Mouse (Mus musculus) midbrain, postnatal 0 days (tissue): Measurements from ENCODE around the gene Cpne2. TPM values are rescaled to one million over a fixed set of nuclear protein-coding genes. Genes with fewer than 3 reads are reported as not detected.

ENCODE experiments used
- ATAC-seq: fragments of 200-750 bp; cut with Nextera tagmentation; 2 replicates; pipeline ENCODE4 v1.8.0; 2017; ENCODE audit warnings: moderate number of reproducible peaks, mild to moderate bottlenecking, moderate TSS enrichment, moderate library complexity; ENCODE audit not compliant: low FRiP score
- DNase-seq: peaks from one replicate; pipeline ENCODE4 v3.0.0-alpha.2; 2015; ENCODE audit warnings: low spot score
- H3K27ac ChIP-seq: fragments of 300-500 bp; sonication (generic); 2 replicates; pipeline ENCODE4 v1.5.1; 2014; ENCODE audit warnings: low read depth, mild to moderate bottlenecking, low read length, mixed read lengths
- H3K27me3 ChIP-seq: fragments of 300-500 bp; sonication (generic); 2 replicates; pipeline ENCODE4 v1.6.1; 2014; ENCODE audit warnings: low read length, control low read depth, mixed read lengths; ENCODE audit not compliant: insufficient read depth
- H3K36me3 ChIP-seq: fragments of 300-500 bp; sonication (generic); 2 replicates; pipeline ENCODE4 v1.6.1; 2014; ENCODE audit warnings: low read length, control low read depth, mixed read lengths; ENCODE audit not compliant: insufficient read depth
- H3K4me1 ChIP-seq: fragments of 300-500 bp; sonication (generic); 2 replicates; pipeline ENCODE4 v1.6.1; 2014; ENCODE audit warnings: mild to moderate bottlenecking, control low read depth, antibody characterized with exemption, low read length, mixed read lengths; ENCODE audit not compliant: insufficient read depth
- H3K4me2 ChIP-seq: fragments of 300-500 bp; sonication (generic); 2 replicates; pipeline ENCODE4 v1.6.1; 2014; ENCODE audit warnings: low read depth, mild to moderate bottlenecking, low read length, mixed read lengths; ENCODE audit not compliant: poor library complexity, severe bottlenecking
- H3K4me3 ChIP-seq: fragments of 300-500 bp; sonication (generic); 2 replicates; pipeline ENCODE4 v1.5.1; 2014; ENCODE audit warnings: low read depth, mild to moderate bottlenecking, low read length, moderate library complexity
- H3K9ac ChIP-seq: fragments of 300-500 bp; sonication (generic); replicated peaks from 2 replicates; pipeline ENCODE4 v1.6.1; 2014; ENCODE audit warnings: mild to moderate bottlenecking, low read length, moderate library complexity, mixed read lengths; ENCODE audit not compliant: poor library complexity, severe bottlenecking
- H3K9me3 ChIP-seq: fragments of 300-500 bp; sonication (generic); 2 replicates; pipeline ENCODE4 v1.6.1; 2016; ENCODE audit warnings: low read length, control low read depth
- CTCF ChIP-seq: IDR thresholded peaks from 2 replicates; pipeline ENCODE4 v1.5.1; 2016; ENCODE audit warnings: antibody characterized with exemption, mild to moderate bottlenecking
- WGBS: fragments of 180-500 bp; shearing (Covaris S2); extraction: QIAGEN DNeasy Blood & Tissue Kit; methylation state at CpG from one replicate; pipeline ENCODE4 v1.1.7; 2014; 5-methylcytosine and 5-hydroxymethylcytosine counted together
- polyA plus RNA-seq: library from polyadenylated mRNA; unstranded; fragments of >200 nt; fragmentation: Nextera tagmentation; extraction: Ambion mirVana; gene quantifications from 2 replicates; pipeline ENCODE4 v1.2.1, GENCODE M21; 2015
- total RNA-seq: library from RNA; depleted of rRNA; stranded (reverse); fragments of >200 nt; gene quantifications from 2 replicates; pipeline ENCODE4 v1.2.3, GENCODE M21; 2014

Cpne2 gene
- total and polyA plus RNA-seq, 2 experiments from 2014 or later: 43.3 to 46.3 TPM

GRCm38 (mm10) chr8:94566033-94566432 lies 33.2 kb downstream of the Cpne2 start:
- TF ChIP-seq CTCF: no peak
- Histone ChIP-seq H3K27me3 (no peaks in the 10 kb centered on the region; the same call in 1 of the 2 replicates), H3K4me3 (no peak overlapping the region), H3K4me1 (peaks cover 16% of the 10 kb centered on the region), H3K4me2 (no peak overlapping the region), H3K9ac (0 out of 2 replicates have a peak overlapping the region, but pooled peaks have one; percentile 24), H3K36me3 (no peaks in the 10 kb centered on the region), H3K27ac (peak overlapping the region; percentile 77), H3K9me3 (no peaks in the 10 kb centered on the region)
- no peak for ATAC-seq
- 41% methylated on average over 6 of the region's 6 CpGs for WGBS
- no peak for DNase-seq

- no peak overlapping the region for H3K4me3 ChIP-seq
- DNase-seq: no peak
- peak; percentile 27; the same call in 1 of the 2 replicates for ATAC-seq
- H3K4me1 ChIP-seq: peaks cover 16% of the 10 kb centered on the region
- 0 out of 2 replicates have a peak overlapping the region, but pooled peaks have one; percentile 20 for H3K4me2 ChIP-seq
- no peaks in the 10 kb centered on the region for H3K9me3 ChIP-seq
- H3K36me3 ChIP-seq: no peaks in the 10 kb centered on the region
- WGBS: 33% methylated on average over 15 of the region's 15 CpGs
- no peak for TF ChIP-seq CTCF
- no peaks in the 10 kb centered on the region; the same call in 1 of the 2 replicates for H3K27me3 ChIP-seq
- peak overlapping the region; percentile 77 for H3K27ac ChIP-seq
- H3K9ac ChIP-seq: 0 out of 2 replicates have a peak overlapping the region, but pooled peaks have one; percentile 24
Measured at GRCm38 (mm10) chr8:94566446-94567158, 33.8 kb downstream of the Cpne2 start.

GRCm38 (mm10) chr8:94567159-94567849 lies 34.5 kb downstream of the Cpne2 start:
- Histone ChIP-seq H3K27me3 (no peaks in the 10 kb centered on the region; the same call in 1 of the 2 replicates), H3K9me3 (no peaks in the 10 kb centered on the region), H3K4me3 (no peak overlapping the region), H3K27ac (peak overlapping the region; percentile 77), H3K9ac (no peak overlapping the region), H3K4me2 (0 out of 2 replicates have a peak overlapping the region, but pooled peaks have one; percentile 20), H3K4me1 (peaks cover 16% of the 10 kb centered on the region), H3K36me3 (no peaks in the 10 kb centered on the region)
- 31% methylated on average over 8 of the region's 8 CpGs for WGBS
- peak; percentile 51 for TF ChIP-seq CTCF
- ATAC-seq: peak; percentile 88; the same call in 1 of the 2 replicates
- peak; percentile 89 for DNase-seq

GRCm38 (mm10) chr8:94568098-94568497 lies 35.3 kb downstream of the Cpne2 start:
- H3K9me3 ChIP-seq: no peaks in the 10 kb centered on the region
- H3K27ac ChIP-seq: peak overlapping the region; percentile 77; the same call in 1 of the 2 replicates
- TF ChIP-seq CTCF: no peak
- DNase-seq (no peak), ATAC-seq (no peak)
- H3K4me2 ChIP-seq: no peak overlapping the region
- H3K27me3 ChIP-seq: no peaks in the 10 kb centered on the region; the same call in 1 of the 2 replicates
- H3K9ac ChIP-seq: no peak overlapping the region
- H3K4me1 ChIP-seq: peaks cover 16% of the 10 kb centered on the region
- no peaks in the 10 kb centered on the region; the same call in 1 of the 2 replicates for H3K36me3 ChIP-seq
- no peak overlapping the region for H3K4me3 ChIP-seq
- 88% methylated on average over 8 of the region's 8 CpGs for WGBS

GRCm38 (mm10) chr8:94569419-94569818 lies 36.6 kb downstream of the Cpne2 start:
- Histone ChIP-seq H3K36me3 (peaks cover 12% of the 10 kb centered on the region; the same call in 1 of the 2 replicates), H3K9ac (no peak overlapping the region), H3K27me3 (no peaks in the 10 kb centered on the region), H3K4me3 (no peak overlapping the region), H3K4me2 (no peak overlapping the region), H3K4me1 (peaks cover 16% of the 10 kb centered on the region), H3K27ac (no peak overlapping the region), H3K9me3 (no peaks in the 10 kb centered on the region)
- ATAC-seq (no peak), DNase-seq (no peak)
- 60% methylated on average over 1 of the region's 1 CpGs for WGBS
- no peak for TF ChIP-seq CTCF
